Mouse (Mus musculus): ENCODE results near the gene Fam126a. TPM values are rescaled to one million over a fixed set of nuclear protein-coding genes. Genes with fewer than 3 reads are reported as not detected.

The Fam126a gene
- polyA plus RNA-seq, 1 experiment from 2014 or later = 16.1 TPM

- Histone ChIP-seq H3K9me3 (no peaks in the 10 kb centered on the region), H3K9ac (no peak overlapping the region), H3K4me2 (replicated peaks) (no peak overlapping the region), H3K27ac (no peak overlapping the region), H3K27me3 (replicated peaks) (no peaks in the 10 kb centered on the region), H3K4me1 (replicated peaks) (no peaks in the 10 kb centered on the region), H3K36me3 (no peaks in the 10 kb centered on the region), H3K4me3 (replicated peaks) (no peak overlapping the region)
- ATAC-seq = no peak
- 92% methylated on average over 2 of the region's 2 CpGs for WGBS
Measured at GRCm38 (mm10) chr5:24038190-24038589, 7.7 kb upstream of the Fam126a start.

GRCm38 (mm10) chr5:24036731-24037130, 6.2 kb upstream of the Fam126a start:
- Histone ChIP-seq H3K27ac (no peak overlapping the region), H3K9ac (no peak overlapping the region), H3K4me1 (replicated peaks) (no peaks in the 10 kb centered on the region), H3K4me3 (replicated peaks) (no peak overlapping the region), H3K4me2 (replicated peaks) (no peak overlapping the region), H3K27me3 (replicated peaks) (no peaks in the 10 kb centered on the region), H3K9me3 (no peaks in the 10 kb centered on the region), H3K36me3 (no peaks in the 10 kb centered on the region)
- no peak for ATAC-seq
- 83% methylated on average over 6 of the region's 6 CpGs for WGBS

GRCm38 (mm10) chr5:24034970-24035369, 4.5 kb upstream of the Fam126a start:
- H3K9ac ChIP-seq = no peak overlapping the region
- H3K9me3 ChIP-seq = no peaks in the 10 kb centered on the region
- H3K4me3 ChIP-seq (replicated peaks) = no peak overlapping the region
- H3K36me3 ChIP-seq = no peaks in the 10 kb centered on the region
- ATAC-seq = no peak
- H3K4me2 ChIP-seq (replicated peaks) = no peak overlapping the region
- H3K4me1 ChIP-seq (replicated peaks) = no peaks in the 10 kb centered on the region
- 49% methylated on average over 3 of the region's 3 CpGs for WGBS
- no peak overlapping the region for H3K27ac ChIP-seq
- no peaks in the 10 kb centered on the region for H3K27me3 ChIP-seq (replicated peaks)

GRCm38 (mm10) chr5:24034091-24034490, 3.6 kb upstream of the Fam126a start:
- no peak for ATAC-seq
- Histone ChIP-seq H3K4me1 (replicated peaks) (peaks cover 3% of the 10 kb centered on the region; the same call in 1 of the 2 replicates), H3K27me3 (replicated peaks) (no peaks in the 10 kb centered on the region), H3K4me2 (replicated peaks) (no peak overlapping the region), H3K4me3 (replicated peaks) (no peak overlapping the region), H3K36me3 (no peaks in the 10 kb centered on the region), H3K9ac (no peak overlapping the region), H3K27ac (no peak overlapping the region), H3K9me3 (no peaks in the 10 kb centered on the region)
- 74% methylated on average over 1 of the region's 1 CpGs for WGBS

GRCm38 (mm10) chr5:24029946-24030578, 428 bp downstream of the Fam126a start:
- Histone ChIP-seq H3K9me3 (no peaks in the 10 kb centered on the region), H3K4me3 (replicated peaks) (peak overlapping the region; percentile 89), H3K27me3 (replicated peaks) (no peaks in the 10 kb centered on the region), H3K4me1 (replicated peaks) (peaks cover 3% of the 10 kb centered on the region; the same call in 1 of the 2 replicates), H3K4me2 (replicated peaks) (peak overlapping the region; percentile 94), H3K9ac (peak overlapping the region; percentile 74), H3K36me3 (no peaks in the 10 kb centered on the region), H3K27ac (peak overlapping the region; percentile 82)
- WGBS = under 1% methylated on average over 68 of the region's 73 CpGs
- ATAC-seq = peak; percentile 88

GRCm38 (mm10) chr5:24029331-24029771, 1.1 kb downstream of the Fam126a start:
- H3K27ac ChIP-seq = 0 out of 2 replicates have a peak overlapping the region, but pooled peaks have one; percentile 82
- no peaks in the 10 kb centered on the region for H3K27me3 ChIP-seq (replicated peaks)
- peak; percentile 55 for ATAC-seq
- H3K4me1 ChIP-seq (replicated peaks) = peaks cover 3% of the 10 kb centered on the region; the same call in 1 of the 2 replicates
- H3K4me2 ChIP-seq (replicated peaks) = peak overlapping the region; percentile 94
- peak overlapping the region; percentile 89 for H3K4me3 ChIP-seq (replicated peaks)
- no peaks in the 10 kb centered on the region for H3K36me3 ChIP-seq
- WGBS = 5% methylated on average over 11 of the region's 11 CpGs
- H3K9me3 ChIP-seq = no peaks in the 10 kb centered on the region
- peak overlapping the region; percentile 74 for H3K9ac ChIP-seq

- ATAC-seq = no peak
- H3K27ac ChIP-seq = no peak overlapping the region
- no peak overlapping the region for H3K4me3 ChIP-seq (replicated peaks)
- H3K4me2 ChIP-seq (replicated peaks) = no peak overlapping the region
- peaks cover 3% of the 10 kb centered on the region; the same call in 1 of the 2 replicates for H3K4me1 ChIP-seq (replicated peaks)
- 53% methylated on average over 3 of the region's 3 CpGs for WGBS
- no peak overlapping the region for H3K9ac ChIP-seq
- no peaks in the 10 kb centered on the region for H3K9me3 ChIP-seq
- no peaks in the 10 kb centered on the region for H3K36me3 ChIP-seq
- no peaks in the 10 kb centered on the region for H3K27me3 ChIP-seq (replicated peaks)
Measured at GRCm38 (mm10) chr5:24024957-24025356, 5.5 kb downstream of the Fam126a start.

GRCm38 (mm10) chr5:24023226-24023625, 7.3 kb downstream of the Fam126a start:
- Histone ChIP-seq H3K4me1 (replicated peaks) (no peaks in the 10 kb centered on the region), H3K4me2 (replicated peaks) (no peak overlapping the region), H3K9me3 (no peaks in the 10 kb centered on the region), H3K36me3 (no peaks in the 10 kb centered on the region), H3K4me3 (replicated peaks) (no peak overlapping the region), H3K9ac (no peak overlapping the region), H3K27me3 (replicated peaks) (no peaks in the 10 kb centered on the region), H3K27ac (no peak overlapping the region)
- 100% methylated on average over 2 of the region's 2 CpGs for WGBS
- no peak for ATAC-seq

- Histone ChIP-seq H3K4me3 (replicated peaks) (no peak overlapping the region), H3K4me1 (replicated peaks) (no peaks in the 10 kb centered on the region), H3K9ac (no peak overlapping the region), H3K36me3 (no peaks in the 10 kb centered on the region), H3K27ac (no peak overlapping the region), H3K4me2 (replicated peaks) (no peak overlapping the region), H3K9me3 (no peaks in the 10 kb centered on the region), H3K27me3 (replicated peaks) (no peaks in the 10 kb centered on the region)
- 80% methylated on average over 5 of the region's 5 CpGs for WGBS
- no peak for ATAC-seq
Measured at GRCm38 (mm10) chr5:24021683-24022082, 8.8 kb downstream of the Fam126a start.

GRCm38 (mm10) chr5:24020380-24020779, 10.1 kb downstream of the Fam126a start:
- Histone ChIP-seq H3K4me2 (replicated peaks) (no peak overlapping the region), H3K4me1 (replicated peaks) (no peaks in the 10 kb centered on the region), H3K9me3 (no peaks in the 10 kb centered on the region), H3K4me3 (replicated peaks) (no peak overlapping the region), H3K27ac (no peak overlapping the region), H3K36me3 (no peaks in the 10 kb centered on the region), H3K27me3 (replicated peaks) (no peaks in the 10 kb centered on the region), H3K9ac (no peak overlapping the region)
- 72% methylated on average over 4 of the region's 4 CpGs for WGBS
- no peak for ATAC-seq

GRCm38 (mm10) chr5:24019341-24020185, 10.9 kb downstream of the Fam126a start:
- no peaks in the 10 kb centered on the region for H3K4me1 ChIP-seq (replicated peaks)
- H3K4me2 ChIP-seq (replicated peaks) = no peak overlapping the region
- H3K27ac ChIP-seq = no peak overlapping the region
- no peak overlapping the region for H3K9ac ChIP-seq
- no peak overlapping the region for H3K4me3 ChIP-seq (replicated peaks)
- H3K9me3 ChIP-seq = no peaks in the 10 kb centered on the region
- no peak for ATAC-seq
- 85% methylated on average over 7 of the region's 7 CpGs for WGBS
- no peaks in the 10 kb centered on the region for H3K27me3 ChIP-seq (replicated peaks)
- no peaks in the 10 kb centered on the region for H3K36me3 ChIP-seq

GRCm38 (mm10) chr5:24018621-24019261, 11.7 kb downstream of the Fam126a start:
- H3K4me3 ChIP-seq (replicated peaks) = no peak overlapping the region
- H3K4me2 ChIP-seq (replicated peaks) = no peak overlapping the region
- no peaks in the 10 kb centered on the region for H3K27me3 ChIP-seq (replicated peaks)
- no peak overlapping the region for H3K9ac ChIP-seq
- H3K4me1 ChIP-seq (replicated peaks) = no peaks in the 10 kb centered on the region
- H3K27ac ChIP-seq = no peak overlapping the region
- no peak for ATAC-seq
- no peaks in the 10 kb centered on the region for H3K9me3 ChIP-seq
- WGBS = 85% methylated on average over 7 of the region's 7 CpGs
- H3K36me3 ChIP-seq = no peaks in the 10 kb centered on the region

Measured in intestine, embryonic 15.5 days (tissue).